Mouse (Mus musculus): Measurements from ENCODE around the gene Lilra6.
"Not testable (repeated sequence)": the region's sequence is repeated elsewhere in the genome, so short reads cannot be mapped to it uniquely, and the experiment has no call there.

Lilra6 gene

GRCm38 (mm10) chr7:3915387-3915786 is at the start of gene Lilra6:
Gene Lilra6 (minus strand): TSS chr7:3915503.
- DNase-seq (ENCODE audit: low spot score), result not testable (repeated sequence)

DNA sequence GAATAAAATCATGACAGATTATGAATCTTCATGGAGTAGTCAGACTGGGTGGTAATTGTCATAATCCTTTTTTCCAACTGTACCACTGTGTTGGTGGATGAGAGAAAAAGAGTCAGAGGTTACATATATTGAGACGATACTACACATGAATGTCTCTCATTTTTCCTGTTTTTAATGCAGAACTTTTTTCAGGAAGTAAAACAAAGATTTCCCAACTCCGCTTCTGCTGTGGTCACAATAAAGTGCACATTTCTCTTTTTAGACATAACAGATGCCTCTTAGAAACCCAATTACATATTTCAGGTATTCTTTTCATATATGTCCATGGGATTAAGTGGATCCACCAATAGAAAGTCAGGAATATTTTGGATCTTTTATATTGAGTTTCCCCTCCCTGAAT is 46.7 kb upstream of the Lilra6 start:
- no peak for DNase-seq (ENCODE audit: low spot score)

DNA sequence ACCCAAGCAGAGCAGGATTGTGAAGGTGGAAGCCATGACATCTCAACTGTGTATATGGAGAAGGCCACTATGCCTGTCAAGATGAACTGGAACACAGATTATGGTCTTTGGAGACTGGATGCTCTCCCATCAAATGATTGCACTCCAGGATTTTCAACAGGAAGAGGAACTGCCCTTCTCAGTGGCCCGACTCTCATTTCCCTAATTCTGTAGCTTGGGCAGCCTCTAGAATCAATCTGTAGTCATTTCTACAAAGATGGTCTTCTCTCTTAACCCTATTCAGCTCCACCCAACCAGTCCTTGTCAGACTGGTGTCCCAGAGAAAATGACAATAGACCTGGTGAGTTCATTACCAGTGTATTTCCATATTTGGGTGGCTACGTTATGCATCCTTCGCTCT is 42.1 kb upstream of the Lilra6 start:
- no peak for DNase-seq (ENCODE audit: low spot score)

GRCm38 (mm10) chr7:3949159-3949558 is 33.9 kb upstream of the Lilra6 start:
- no peak for DNase-seq (ENCODE audit: low spot score)

DNA sequence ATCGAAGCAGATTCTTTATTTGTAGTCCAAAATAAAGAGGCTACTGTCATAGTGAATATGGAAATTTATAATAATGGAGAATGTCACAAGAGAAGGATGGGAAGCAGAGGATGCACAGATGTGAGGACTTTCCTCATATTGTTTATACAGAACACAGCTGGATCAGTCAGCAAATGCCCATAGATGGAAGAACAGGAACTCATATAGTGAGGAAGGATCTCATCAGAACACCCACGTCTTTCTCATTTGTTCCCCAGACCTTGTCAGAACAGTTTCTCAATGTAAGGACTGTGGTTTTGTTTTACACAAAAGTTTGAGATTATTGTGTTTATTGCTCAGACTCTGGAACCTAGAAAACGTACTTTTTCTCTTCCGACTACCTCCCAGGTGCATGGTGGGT is 32.9 kb upstream of the Lilra6 start:
- no peak for DNase-seq (ENCODE audit: low spot score)

GRCm38 (mm10) chr7:3946117-3946516 is 30.8 kb upstream of the Lilra6 start:
- no peak for DNase-seq (ENCODE audit: low spot score)

DNA sequence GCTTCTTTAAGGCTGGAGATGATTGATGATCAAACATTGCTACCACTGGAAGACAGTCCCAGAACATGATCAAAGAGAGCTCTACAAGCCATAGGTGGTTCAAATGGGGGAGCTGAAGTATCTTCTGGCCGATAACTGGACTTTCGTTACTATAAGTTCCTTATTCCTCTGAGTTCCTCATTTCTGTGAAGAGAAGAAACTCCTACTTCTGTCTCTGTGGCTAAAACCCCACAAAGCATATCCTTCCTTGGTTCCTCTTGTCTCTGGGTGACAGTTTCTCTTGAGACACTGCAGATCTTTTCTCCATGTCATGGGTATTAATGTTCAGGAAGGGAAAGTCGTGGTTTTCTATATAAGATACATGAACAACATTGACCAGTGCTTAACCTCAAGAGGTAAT is 25.6 kb upstream of the Lilra6 start:
- no peak for DNase-seq (ENCODE audit: low spot score)

DNA sequence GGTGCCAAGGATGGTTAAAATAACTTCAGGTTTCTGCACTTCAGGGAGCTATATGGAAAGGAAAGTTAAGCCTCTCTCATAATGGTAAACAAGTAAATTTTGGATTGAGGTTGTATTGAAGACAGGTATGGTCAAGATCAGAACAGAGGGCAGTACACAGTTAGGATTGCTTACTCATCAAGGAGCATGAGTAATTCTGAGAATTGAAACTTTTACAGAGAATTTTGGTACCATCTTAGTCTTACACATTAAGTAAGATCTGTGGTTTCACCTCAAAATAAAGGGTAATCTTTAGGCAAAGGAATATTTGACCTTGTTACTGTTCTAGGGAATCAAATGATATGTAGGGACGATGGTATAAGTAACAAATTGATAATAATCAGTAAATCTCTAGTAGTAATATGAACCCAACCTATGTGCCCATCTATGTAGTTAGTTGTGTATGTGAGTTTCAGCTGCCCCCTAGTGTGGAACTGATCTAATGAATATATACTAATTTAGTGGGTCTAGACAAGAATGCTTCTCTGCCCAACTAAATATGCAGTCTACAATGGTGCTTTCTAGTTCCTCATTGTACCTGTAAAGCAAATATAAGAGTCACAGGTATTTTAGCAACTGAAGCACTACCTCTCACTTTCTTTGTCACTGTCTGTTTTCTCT is 24.7 kb upstream of the Lilra6 start:
- no peak for DNase-seq (ENCODE audit: low spot score)

- not testable (repeated sequence) for DNase-seq (ENCODE audit: low spot score)
Measured at GRCm38 (mm10) chr7:3935473-3935872, 20.2 kb upstream of the Lilra6 start.

DNA sequence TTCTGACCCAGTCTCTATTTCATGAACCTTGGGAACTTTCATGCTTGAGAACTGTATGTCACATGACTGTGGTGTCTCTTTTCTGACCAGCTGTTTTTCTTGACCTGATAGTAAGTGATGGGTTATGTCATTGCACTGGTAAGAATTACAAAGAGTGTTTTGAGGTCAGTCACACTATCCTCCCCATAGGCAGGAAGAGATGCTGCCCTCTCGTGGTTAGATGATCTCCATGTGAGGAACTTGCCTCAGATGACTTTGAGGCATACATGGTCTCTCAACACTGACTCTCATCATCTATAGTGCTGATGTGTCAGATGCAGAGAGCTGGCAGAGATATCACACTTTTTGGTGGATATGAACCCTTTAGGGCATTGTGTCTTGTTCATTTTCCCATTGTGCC is 11.6 kb downstream of the Lilra6 start:
- no peak for DNase-seq (ENCODE audit: low spot score)

DNA sequence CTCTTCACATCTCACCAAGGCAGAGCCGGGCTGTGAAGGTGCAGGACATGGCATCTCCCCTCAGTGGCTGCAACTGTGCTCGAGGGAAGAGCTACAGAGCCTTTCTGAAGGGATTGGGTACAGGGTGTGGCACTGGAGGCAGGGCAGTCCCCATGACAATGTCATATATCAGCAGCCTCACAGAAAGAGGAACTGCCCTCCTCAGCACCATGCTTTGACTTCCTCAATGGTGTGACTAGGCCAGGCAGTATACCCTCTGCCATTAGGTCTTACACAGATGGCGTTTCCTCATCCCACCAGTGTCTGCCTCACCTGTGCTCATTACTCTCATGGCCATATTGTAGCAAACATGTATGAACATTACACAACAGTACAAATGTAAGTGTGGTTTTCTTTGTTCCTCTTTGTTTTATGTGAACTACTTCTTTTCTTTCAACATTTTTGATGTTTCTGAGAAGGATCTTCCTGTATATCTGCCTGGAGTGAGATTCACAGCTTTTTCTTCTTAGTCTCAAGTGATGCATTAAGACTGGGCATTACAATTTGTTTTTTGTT is 17.2 kb downstream of the Lilra6 start, which contains the start of gene Gm14548:
Gene Gm14548, minus strand, starts transcription at position 85 of the 555 bp plus-strand sequence.
- not testable (repeated sequence) for DNase-seq (ENCODE audit: low spot score)

DNA sequence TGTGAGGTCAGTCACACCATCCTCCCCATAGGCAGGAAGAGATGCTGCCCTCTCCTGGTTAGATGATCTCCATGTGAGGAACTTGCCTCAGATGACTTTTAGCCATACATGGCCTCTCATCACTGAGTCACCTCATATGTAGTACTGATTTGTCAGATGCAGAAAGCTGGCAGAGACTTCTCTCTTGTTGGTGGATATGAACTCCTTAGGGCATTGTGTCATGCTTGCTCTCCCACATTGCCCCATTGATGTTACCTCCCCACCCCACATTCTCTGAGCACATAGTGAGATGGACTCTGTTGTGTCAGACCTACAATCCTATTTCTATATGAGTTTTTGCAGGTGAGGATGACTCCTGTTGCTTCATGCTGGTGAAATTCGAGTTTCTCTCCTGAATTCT is 40.3 kb downstream of the Lilra6 start:
- not testable (repeated sequence) for DNase-seq (ENCODE audit: low spot score)
